Mouse (Mus musculus) lung, postnatal 14 days (tissue): ENCODE measurements around the gene S100a1.

Experiments
- DNase-seq: peaks from one replicate; pipeline ENCODE4 v3.0.0; 2021

Gene S100a1

GRCm38 (mm10) chr3:90508950-90509746 is 5.0 kb downstream of the S100a1 start, which contains the start of gene Chtop:
TSS of gene Chtop (minus strand) at chr3:90509498.
- DNase-seq = peak; percentile 100

GRCm38 (mm10) chr3:90508287-90508949 is 5.8 kb downstream of the S100a1 start:
- DNase-seq = no peak

DNA sequence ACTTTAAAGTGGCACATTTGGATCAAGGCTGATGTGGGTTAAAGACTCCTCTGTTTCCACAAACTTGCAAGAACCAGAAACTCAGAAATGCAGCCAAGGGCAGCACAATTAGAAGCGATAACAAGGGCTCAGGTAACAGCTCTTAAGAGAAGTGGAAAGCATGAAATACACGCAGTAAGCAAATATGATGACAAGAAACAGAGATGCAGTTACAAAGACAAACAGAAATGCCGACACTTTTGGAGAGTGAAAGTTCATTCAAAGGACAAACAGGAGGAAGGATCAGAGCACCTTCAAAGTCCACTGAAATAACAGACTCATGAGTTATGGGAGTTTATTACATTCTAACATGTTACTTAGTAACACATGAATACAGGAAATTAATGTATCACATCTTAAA is 7.8 kb downstream of the S100a1 start:
- no peak for DNase-seq

GRCm38 (mm10) chr3:90505216-90505615 is 9.0 kb downstream of the S100a1 start:
- no peak for DNase-seq

- no peak for DNase-seq
Measured at GRCm38 (mm10) chr3:90503444-90503843, 10.7 kb downstream of the S100a1 start.

DNA sequence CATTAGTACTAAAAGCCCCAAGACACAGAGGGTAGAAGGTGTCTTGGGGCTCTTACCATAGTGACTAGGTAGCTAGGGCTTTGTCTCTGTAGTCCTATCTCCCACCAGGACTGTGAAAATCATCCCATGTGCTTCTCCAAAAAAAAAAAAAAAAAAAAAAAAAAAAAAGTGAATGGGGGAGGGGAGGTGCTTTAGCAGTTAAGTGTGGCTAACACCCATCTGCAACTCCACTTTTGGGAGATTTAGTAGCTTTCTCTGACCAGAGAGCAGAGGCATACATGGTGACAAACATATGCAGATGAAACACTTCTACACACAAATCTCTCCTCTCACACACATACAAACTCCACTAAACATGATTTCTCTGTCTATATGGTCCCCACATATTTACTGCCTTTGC is 16.6 kb downstream of the S100a1 start:
- DNase-seq = no peak

DNA sequence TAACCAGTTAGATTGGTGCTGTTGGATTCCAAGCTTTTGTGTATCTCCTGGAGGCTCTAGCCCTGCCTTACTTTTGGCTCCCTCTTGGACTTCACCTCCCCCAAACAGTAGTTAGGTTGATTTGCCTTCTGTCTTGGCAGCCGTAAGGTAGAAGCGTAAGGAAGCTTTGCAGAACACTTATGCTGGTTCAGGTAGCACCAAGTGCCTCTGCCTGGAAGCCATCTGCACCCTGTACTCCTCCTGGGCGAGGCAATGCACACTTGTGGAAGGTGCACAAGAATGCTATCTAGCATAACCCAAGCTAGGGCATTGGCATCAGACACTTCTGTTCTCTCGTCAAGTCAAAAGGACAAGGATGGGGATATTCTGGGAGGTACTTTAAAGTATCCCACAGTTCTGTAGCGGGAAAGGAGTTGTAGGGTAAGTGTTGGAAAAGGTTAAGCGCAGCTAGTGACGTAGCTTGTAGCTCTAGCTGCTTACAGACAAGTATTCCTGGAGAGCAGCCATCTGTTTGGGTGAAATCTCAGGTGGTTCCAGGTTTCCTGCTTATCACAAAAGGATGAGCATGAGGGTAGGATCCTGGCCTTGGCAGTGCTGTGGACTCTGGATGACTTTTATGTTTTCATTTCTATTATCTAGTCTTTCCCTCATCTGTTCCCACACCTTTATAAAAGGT is 18.2 kb downstream of the S100a1 start:
- no peak for DNase-seq

- no peak for DNase-seq
Measured at GRCm38 (mm10) chr3:90493831-90494540, 20.2 kb downstream of the S100a1 start.

DNA sequence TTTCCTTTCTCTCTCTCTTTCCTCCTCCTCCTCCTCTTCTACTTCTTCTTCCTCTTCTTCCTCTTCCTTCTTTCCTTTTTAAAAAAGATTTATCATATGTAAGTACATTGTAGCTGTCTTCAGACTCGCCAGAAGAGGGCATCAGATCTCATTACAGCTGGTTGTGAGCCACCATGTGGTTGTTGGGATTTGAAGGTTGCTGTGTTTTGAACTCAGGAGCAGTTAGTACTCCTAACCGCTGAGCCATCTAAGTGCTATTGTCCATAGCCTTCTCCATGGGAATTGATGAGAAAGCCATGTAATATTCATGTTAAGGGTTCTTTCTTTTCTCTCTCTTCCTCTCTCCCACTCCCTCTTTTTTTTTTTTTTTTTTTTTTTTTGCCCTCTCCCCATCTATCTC is 22.8 kb downstream of the S100a1 start:
- peak; percentile 45 for DNase-seq

GRCm38 (mm10) chr3:90490696-90491256 is 23.4 kb downstream of the S100a1 start, which contains the start of gene Snapin:
TSS of gene Snapin (minus strand) at chr3:90491033.
- DNase-seq = peak; percentile 97

GRCm38 (mm10) chr3:90488576-90488975 is 25.6 kb downstream of the S100a1 start:
- no peak for DNase-seq

DNA sequence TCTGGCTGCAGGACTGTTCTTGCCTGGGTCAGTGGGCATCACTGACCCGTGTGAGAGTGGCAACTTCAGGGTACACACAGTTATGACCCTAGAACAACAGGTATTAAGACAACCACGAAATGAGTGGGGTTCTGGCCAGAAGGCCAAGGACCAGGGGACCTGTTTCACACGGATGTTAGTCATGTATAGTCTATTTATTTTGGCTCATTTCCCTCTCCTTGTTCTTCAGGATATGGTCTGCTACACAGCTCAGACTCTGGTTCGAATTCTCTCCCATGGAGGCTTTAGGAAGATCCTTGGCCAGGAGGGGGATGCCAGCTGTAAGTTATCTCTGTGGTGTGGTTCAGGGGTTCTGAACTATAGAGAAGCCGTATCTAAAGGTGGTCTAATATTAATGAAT is 27.2 kb downstream of the S100a1 start:
- DNase-seq = no peak

DNA sequence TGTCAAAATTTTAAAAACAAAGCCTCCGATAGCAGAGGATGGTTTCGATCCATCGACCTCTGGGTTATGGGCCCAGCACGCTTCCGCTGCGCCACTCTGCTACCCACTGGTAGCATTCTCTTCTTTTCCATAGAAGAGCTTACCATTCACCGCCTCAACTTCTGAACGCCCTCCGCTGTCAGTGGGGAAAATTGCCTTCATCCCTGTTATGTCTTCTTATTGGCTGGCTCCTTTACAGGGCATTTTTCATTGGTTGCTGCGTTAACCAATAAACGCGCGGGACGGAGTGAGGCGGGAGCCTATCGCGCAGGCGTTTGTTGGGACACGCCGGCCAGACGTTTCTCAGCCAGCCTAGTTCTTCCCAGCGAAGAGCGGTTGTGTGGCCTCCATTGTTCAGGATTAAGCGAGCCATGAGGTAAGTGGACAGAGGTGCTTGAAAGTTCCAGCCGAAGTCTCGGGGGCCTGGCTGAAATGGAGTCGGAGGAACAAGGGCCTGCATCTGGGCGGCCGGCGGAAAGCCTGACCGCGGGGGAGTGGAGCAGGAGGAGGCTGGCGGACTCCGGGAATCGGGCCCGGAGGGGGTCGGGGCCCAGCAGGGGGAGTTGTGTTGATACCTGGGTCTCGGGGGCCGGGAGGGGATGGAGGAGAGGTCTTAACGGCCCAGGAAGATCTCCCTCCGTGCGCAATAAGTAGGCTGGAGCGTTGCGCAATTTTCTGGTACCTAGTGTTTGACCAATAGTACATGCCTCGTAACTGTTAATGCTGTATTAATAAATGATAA is 38.2 kb downstream of the S100a1 start, which contains the start of gene Ilf2:
TSS of gene Ilf2 (plus strand) at position 296 of the 781 bp plus-strand sequence.
- DNase-seq = peak; percentile 96

DNA sequence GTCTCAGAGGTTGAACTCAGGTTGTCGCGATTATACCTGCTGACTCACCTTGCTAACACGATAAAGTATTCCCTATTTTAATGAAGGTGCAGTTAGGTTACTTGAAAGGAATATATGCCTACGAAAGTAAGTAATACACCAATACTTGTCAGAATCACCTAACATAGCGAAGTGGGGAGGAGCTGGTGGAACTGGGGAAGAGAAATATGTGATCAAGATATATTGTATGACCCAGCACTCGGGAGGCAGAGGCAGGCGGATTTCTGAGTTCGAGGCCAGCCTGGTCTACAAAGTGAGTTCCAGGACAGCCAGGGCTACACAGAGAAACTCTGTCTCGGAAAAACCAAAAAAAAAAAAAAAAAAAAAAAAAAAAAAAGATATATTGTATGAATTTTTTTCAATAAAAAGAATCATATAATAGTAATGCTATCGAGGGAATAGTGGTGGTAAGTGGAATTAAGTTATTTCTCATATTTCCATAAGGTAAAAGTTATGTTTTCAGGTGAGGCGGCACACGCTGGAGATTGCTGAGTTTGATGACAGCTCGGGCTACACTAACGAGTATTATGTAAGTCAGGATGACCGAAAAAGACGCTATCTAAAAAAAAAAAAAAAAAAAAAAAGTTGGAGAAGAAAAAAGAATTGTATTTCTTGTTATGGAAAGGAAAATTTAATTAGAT is 38.9 kb downstream of the S100a1 start:
- no peak for DNase-seq

DNA sequence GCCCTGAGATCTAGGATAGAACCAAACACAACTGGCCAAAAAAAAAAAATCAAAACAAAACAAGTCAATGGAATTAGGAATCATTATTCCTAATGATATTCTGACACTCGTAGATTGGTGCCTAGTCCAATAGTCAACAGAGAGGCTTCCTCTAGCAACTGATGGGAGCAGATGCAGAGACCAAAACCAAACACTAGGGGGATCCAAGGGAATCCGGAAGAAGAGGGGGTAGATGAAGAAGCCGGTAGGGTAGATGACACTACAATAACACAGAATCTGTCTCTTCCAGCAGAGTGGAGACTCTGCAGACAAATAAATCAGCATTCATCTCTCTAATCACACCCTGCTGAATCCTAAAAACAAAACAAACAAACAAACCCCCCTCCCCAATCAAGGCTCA is 42.0 kb downstream of the S100a1 start:
- peak; percentile 71 for DNase-seq

DNA sequence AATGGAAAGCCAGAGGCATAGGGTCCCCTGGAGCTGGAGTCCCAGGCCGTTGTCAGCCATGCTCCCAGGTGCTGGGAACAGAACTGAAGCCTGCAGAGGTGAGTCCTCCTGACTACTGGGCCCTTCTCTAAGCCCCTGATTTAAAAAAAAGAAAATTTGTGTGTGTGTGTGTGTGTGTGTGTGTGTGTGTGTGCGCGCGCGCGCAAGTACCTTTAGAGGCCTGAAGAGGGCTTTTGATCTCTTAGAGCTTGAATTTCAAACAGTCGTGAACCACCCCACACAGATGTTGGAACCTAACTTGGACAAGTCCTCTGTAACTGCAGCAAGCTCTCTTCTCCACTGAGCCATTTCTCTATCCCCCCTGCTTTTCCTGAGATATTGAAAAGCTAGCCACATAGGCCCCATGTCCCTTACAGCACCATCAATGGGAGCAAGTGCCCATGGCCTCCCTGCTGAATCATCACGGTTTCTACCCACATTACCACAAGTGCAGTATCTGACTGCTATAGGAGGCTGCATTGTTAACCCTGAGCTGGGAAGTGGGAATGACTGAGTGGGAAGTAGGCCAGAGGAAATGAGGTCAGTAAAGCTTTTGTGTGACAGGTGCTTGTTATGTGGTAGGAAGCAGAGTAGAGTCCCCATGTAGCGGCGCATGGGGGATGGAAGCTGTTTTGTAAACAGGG is 46.4 kb downstream of the S100a1 start:
- no peak for DNase-seq

DNA sequence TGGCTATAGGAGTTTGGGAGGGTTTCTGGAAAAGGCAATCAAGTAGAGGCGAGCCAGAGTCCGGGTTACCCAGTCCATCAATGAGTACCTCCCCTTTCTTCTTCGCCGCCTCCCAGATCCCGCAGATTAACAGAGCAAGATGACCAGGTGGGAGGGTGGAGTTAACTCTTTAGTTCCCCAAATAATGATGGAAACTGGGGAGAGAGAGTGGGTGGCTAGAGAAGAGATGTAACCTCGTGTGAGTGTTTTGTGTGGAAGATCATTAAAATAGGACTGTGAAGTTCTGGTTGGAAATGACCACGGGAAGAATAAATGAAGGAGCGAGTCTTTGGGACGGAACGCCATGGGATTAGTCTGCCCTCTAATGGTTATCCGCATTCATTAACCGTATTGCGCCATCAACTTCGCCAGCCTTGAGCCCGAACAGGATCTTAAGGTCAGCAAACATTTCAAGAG is 47.9 kb downstream of the S100a1 start:
- DNase-seq = peak; percentile 75

- DNase-seq = peak; percentile 65
Measured at GRCm38 (mm10) chr3:90465686-90466310, 48.4 kb downstream of the S100a1 start, which contains the start of gene Npr1. TSS of gene Npr1 (minus strand) at chr3:90465866.

DNA sequence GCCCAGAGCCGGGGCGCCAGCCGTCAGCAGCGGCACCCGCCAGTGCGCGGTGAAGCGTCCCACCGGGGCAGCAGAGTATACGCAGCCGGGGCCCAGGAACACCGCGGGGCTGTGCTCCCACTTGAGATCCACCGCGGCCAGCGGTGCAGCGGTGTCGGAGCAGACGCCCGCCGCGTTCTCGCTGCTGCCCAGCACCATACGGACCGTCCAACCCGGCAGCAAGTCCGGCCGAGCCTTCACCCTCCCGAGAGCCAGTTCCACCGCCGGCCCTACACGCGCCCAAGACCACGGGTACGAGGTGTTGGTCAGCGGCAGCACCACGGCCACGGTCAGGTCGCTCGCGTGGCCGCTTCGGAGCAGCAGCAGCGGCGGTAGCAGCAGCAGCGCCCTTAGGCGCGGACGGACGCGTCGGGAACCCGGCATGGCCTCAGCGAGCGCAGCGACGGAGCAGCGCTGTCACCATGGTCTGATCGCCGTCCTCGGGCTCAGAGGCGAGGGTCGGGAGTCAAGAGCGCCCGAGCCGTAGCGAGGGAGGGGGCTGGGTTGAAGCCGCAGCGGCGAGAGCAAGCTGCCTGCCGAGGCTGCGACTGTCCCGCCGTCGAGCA is 49.0 kb downstream of the S100a1 start:
- DNase-seq = peak; percentile 39
